Mouse (Mus musculus): ENCODE data around the gene Gm11758. TPM values are rescaled to one million over a fixed set of nuclear protein-coding genes. Genes with fewer than 3 reads are reported as not detected.
"Not testable (repeated sequence)": the region's sequence is repeated elsewhere in the genome, so short reads cannot be mapped to it uniquely, and the experiment has no call there.

Gene Gm11758
- not detected in 2 replicates for polyA plus RNA-seq (2016; fragmentation: Nextera tagmentation; extraction: Ambion mirVana)

GRCm38 (mm10) chr4:73876166-73876565 is at the start of gene Gm11758:
Gm11758 (minus strand) TSS chr4:73876266.
- no CpG with 5 or more reads among the region's 4 CpGs for WGBS
- not testable (repeated sequence) for H3K27ac ChIP-seq (ENCODE audit: poor library complexity, severe bottlenecking); H3K36me3 ChIP-seq; H3K9me3 ChIP-seq (replicated peaks); ATAC-seq (ENCODE audit: insufficient number of reproducible peaks, low FRiP score); H3K27me3 ChIP-seq (replicated peaks); H3K4me1 ChIP-seq (replicated peaks); H3K4me3 ChIP-seq; H3K9ac ChIP-seq; H3K4me2 ChIP-seq

- not testable (repeated sequence) for H3K4me1 ChIP-seq (replicated peaks); H3K27ac ChIP-seq (ENCODE audit: poor library complexity, severe bottlenecking); H3K4me3 ChIP-seq; H3K4me2 ChIP-seq; H3K27me3 ChIP-seq (replicated peaks); H3K9me3 ChIP-seq (replicated peaks); H3K9ac ChIP-seq; H3K36me3 ChIP-seq; ATAC-seq (ENCODE audit: insufficient number of reproducible peaks, low FRiP score)
- 78% methylated on average over 6 of the region's 6 CpGs for WGBS
Observed at GRCm38 (mm10) chr4:73920660-73921059, 44.6 kb upstream of the Gm11758 start, which contains the start of gene Gm11756. Gm11756 (minus strand) TSS chr4:73920760.

- not testable (repeated sequence) for H3K27me3 ChIP-seq (replicated peaks); H3K27ac ChIP-seq (ENCODE audit: poor library complexity, severe bottlenecking); H3K36me3 ChIP-seq; ATAC-seq (ENCODE audit: insufficient number of reproducible peaks, low FRiP score); H3K9ac ChIP-seq; H3K9me3 ChIP-seq (replicated peaks); H3K4me2 ChIP-seq; H3K4me3 ChIP-seq; H3K4me1 ChIP-seq (replicated peaks)
- WGBS, result no CpG with 5 or more reads among the region's 4 CpGs
Observed at GRCm38 (mm10) chr4:73905853-73906252, 29.8 kb upstream of the Gm11758 start, which contains the start of gene Gm13871. Gm13871 (minus strand) TSS chr4:73905953.

DNA sequence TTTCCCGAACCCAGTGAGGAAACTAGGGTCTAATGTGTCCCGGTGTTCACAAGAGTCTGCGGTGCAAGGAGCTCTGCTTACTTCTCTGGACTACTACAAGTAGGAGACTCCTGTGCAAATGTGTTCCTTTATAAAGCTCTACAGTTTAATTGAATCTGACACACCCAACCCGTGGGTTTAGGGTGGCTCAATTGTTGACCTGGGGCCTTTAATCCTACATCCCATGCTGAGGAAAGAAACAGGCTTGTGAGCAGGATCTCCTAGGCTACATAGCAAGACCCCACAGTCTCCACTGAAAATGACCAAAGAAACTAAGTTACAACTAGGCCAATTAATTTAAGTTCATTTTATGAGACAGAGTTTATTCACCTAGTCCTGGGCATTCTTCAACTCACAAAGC is 14.9 kb upstream of the Gm11758 start, which contains the start of gene Gm11757:
Gm11757 (minus strand) TSS at position 101 of the 400 bp plus-strand sequence.
- ATAC-seq (ENCODE audit: insufficient number of reproducible peaks, low FRiP score); H3K9me3 ChIP-seq (replicated peaks); H3K27ac ChIP-seq (ENCODE audit: poor library complexity, severe bottlenecking); H3K4me2 ChIP-seq; H3K27me3 ChIP-seq (replicated peaks); H3K4me3 ChIP-seq; H3K9ac ChIP-seq; H3K4me1 ChIP-seq (replicated peaks); H3K36me3 ChIP-seq: not testable (repeated sequence)
- no CpG with 5 or more reads among the region's 4 CpGs for WGBS

DNA sequence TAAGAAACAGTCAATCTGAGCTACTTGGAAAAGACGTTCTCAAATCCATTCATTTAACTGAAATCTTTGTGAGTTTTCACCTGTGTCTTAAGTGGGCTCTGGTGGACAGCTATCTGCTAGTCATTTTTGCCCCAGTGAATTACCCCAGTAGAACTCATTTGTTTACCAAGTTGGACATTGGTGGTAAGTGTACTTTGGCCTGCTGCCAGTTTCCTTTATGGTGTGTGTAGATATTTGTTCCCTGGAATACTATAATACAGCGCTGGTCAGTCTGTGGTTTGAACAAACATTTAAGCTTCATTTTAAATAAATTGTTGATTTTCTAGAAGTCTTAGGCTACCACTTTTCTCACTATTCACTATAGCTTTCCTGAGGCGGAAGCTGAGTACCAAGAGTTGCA is 49.5 kb downstream of the Gm11758 start:
- Histone ChIP-seq H3K27ac (ENCODE audit: poor library complexity, severe bottlenecking) (no peak overlapping the region), H3K4me1 (replicated peaks) (no peaks in the 10 kb centered on the region), H3K4me2 (no peak overlapping the region), H3K9ac (no peak overlapping the region), H3K36me3 (no peaks in the 10 kb centered on the region), H3K27me3 (replicated peaks) (no peaks in the 10 kb centered on the region), H3K4me3 (no peak overlapping the region), H3K9me3 (replicated peaks) (no peaks in the 10 kb centered on the region)
- ATAC-seq (ENCODE audit: insufficient number of reproducible peaks, low FRiP score), result no peak
- WGBS, result 77% methylated on average over 3 of the region's 3 CpGs

Other genes with a start within 250 kb of the Gm11758 start
- gene Gm11236, start 238.1 kb downstream of the Gm11758 start, polyA plus RNA-seq (2016; fragmentation: Nextera tagmentation; extraction: Ambion mirVana), result not detected in 2 replicates
- not detected in 2 replicates for gene Gm11239, start 207.9 kb downstream of the Gm11758 start, polyA plus RNA-seq (2016; fragmentation: Nextera tagmentation; extraction: Ambion mirVana)
- gene Gm428, start 192.8 kb downstream of the Gm11758 start, polyA plus RNA-seq (2016; fragmentation: Nextera tagmentation; extraction: Ambion mirVana), result not detected in 2 replicates
- 0.44 and 0.65 TPM in 2 replicates for gene Rasef, start 85.3 kb downstream of the Gm11758 start, polyA plus RNA-seq (2016; fragmentation: Nextera tagmentation; extraction: Ambion mirVana)
- not detected in 2 replicates for gene Gm11757, start 14.8 kb upstream of the Gm11758 start, polyA plus RNA-seq (2016; fragmentation: Nextera tagmentation; extraction: Ambion mirVana)
- gene Gm13871, start 29.7 kb upstream of the Gm11758 start, polyA plus RNA-seq (2016; fragmentation: Nextera tagmentation; extraction: Ambion mirVana), result not detected in 2 replicates
- not detected in 2 replicates for gene Gm11756, start 44.5 kb upstream of the Gm11758 start, polyA plus RNA-seq (2016; fragmentation: Nextera tagmentation; extraction: Ambion mirVana)
- gene 2310002L09Rik, start 74.6 kb upstream of the Gm11758 start, polyA plus RNA-seq (2016; fragmentation: Nextera tagmentation; extraction: Ambion mirVana), result 0.18 and 0.19 TPM in 2 replicates
- gene Frmd3, start 137.2 kb upstream of the Gm11758 start, polyA plus RNA-seq (2016; fragmentation: Nextera tagmentation; extraction: Ambion mirVana), result 0.46 and 0.65 TPM in 2 replicates

Data from heart, embryonic 12.5 days (tissue).